Mouse (Mus musculus) ovary, postnatal 36 days (tissue): ENCODE measurements around the gene Ntn4.

ENCODE experiments used
- DNase-seq: peaks from one replicate; pipeline ENCODE4 v3.0.0; 2022; ENCODE audit warnings: low spot score, mixed read lengths

Ntn4 gene

GRCm38 (mm10) chr10:93783216-93784013 lies 142.9 kb downstream of the Ntn4 start:
- no peak for DNase-seq
